Mouse (Mus musculus) induced T-regulatory cell, adult 2 months (primary cell): ENCODE results near the gene Olfr44.
A peak's percentile ranks its signal among the peaks of the same experiment; 100 is the strongest.

Experiments
- DNase-seq: peaks from one replicate; pipeline ENCODE4 v3.0.0-alpha.2; 2012; ENCODE audit warnings: low read depth

Olfr44 gene

DNA sequence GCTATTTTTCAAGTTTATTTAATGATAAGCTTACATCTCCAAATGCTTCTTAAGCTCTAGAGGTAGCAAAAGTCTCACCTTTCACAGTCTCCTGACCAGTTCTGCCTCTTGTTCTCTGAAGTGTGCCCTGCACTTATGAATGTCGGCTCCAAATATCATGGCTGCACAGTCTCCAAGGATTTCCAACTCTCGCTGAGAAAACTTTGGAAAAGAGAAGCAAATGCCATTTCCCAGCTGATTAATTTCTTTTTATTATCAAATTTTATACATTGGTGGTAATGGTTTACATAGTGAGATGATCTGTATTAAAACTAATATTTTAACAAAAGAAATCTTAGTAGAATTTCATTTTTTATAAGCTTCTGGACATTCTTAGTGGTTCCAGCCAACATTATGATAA lies at the start of gene Olfr44:
TSS of gene Olfr44 (minus strand) at position 101 of the 400 bp plus-strand sequence.
- no peak for DNase-seq

DNA sequence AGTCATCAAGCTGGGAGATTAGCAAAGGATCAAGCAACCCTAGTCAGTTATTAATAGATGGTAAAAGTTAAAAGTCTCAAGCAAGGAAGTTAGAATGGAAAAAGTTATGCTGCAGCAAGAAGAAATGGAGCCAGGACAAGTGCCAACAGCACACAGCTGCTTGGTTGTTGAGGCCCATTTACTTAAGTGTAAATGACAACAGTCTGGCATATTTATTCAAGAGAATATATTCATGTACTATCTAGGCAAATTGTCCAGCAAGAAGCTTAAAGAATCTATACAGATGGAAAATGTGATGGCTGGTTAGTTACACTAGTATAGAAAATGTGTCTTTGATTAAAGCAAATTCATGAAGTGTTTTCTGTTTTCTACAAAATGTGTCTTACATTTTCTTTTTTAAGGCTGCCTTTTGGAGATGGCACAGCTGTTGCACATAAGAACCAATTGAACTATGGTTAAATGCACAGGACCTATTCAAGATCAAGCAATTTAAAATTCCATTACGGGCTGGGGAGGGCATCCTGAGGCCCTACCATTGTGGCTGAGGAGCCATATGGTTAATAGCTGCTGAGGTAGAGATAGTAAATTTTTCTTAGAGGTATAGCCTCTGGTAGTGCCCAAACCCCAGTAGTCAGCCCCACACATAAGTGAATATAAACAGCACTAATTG lies 30.0 kb upstream of the Olfr44 start:
- DNase-seq, result no peak

DNA sequence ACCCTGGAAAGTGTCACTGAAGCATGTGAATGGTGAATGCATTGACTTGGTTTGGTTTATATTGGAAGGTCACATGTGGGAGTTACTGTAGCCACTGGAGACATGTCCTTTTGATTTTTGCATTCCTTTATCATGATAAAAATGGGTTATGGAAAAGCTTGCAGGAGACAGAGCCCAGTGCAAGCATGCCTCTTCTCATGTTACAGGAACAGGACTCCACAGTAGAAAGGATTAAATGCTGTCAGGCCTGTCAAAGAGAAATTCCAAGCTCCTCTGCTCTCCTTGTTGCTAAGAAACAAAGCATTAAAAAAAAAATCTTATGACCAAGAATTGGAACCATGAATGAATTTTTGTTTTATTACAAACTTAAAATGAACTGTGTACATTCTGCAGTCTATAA lies 24.8 kb upstream of the Olfr44 start:
- no peak for DNase-seq

DNA sequence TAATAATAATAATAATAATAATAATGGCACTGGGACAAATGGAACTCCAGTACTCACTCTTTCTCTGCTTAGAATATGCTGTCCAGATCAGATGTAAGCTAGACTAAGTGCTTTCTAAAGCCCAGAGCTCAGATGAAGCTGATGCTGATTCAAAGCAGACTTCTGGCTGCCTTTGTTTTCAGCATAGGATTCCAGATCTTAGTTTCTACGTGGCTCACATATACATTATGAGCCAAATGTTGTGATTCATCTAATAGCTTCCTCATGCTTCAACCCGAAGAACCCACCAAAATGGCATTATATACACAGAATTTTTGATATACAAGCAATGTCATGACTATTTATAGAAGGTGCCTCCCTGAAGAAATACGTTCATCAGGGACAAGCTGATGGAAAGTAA lies 21.7 kb upstream of the Olfr44 start, which contains the start of gene Olfr957:
TSS of gene Olfr957 (minus strand) at position 279 of the 400 bp plus-strand sequence.
- DNase-seq, result no peak

DNA sequence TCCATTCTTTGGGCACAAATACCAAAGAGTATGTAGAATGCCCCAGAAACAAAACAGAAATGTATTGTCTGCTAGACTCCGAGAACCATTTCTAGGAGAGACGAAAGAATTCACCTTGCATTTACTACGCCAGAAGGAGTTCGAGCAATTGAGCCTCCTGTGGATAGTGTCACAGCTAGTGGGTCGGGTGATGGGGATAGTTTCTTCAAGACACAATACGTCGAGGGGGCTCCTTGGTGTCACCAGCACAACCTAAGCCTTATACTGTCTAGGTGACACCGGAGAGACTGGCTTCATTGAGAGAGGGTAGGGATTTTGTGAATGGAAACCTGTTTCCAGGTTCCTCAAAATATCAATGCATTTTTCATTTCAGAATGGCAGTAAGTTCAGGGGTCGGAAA lies 15.6 kb upstream of the Olfr44 start:
- DNase-seq, result no peak

DNA sequence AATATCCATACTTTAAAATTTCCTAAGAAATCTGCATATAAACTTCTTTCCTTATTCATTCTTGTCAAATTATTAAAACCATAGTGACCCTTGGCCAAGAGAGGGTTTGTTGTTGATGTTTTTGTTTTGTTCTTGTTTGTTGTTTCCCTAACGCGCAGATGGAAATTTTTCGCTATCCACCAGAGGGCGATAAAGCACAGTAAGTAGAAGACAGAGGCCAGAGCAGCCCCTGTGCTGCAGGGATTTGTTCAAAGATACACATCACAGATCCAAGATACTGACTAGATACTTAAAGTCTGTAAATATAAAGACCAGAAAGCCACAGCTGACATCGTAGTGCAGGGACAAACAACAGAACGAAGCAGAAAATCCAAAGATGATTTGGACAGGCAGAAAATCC lies 15.2 kb upstream of the Olfr44 start:
- DNase-seq, result peak; percentile 1

DNA sequence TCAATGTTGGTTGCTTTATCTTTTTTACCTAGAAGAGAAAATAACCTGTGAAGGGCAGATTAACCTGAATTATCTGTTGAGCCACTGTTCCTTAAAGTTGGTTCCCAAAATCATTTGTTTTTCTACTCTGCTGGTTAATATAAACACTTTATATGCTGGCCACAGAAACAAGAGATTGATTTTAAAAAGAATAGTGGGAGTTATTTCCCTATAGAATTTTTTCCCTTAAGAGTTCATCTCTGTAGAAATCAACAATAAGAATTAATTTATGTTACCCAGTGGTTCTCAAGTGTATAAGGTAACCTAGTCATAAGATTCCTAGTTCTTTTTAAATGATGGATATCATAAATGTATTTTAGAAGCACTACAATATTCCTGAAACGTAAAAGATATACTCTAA lies 22.0 kb downstream of the Olfr44 start, which contains the start of gene Olfr955:
TSS of gene Olfr955 (minus strand) at position 101 of the 400 bp plus-strand sequence.
- DNase-seq, result no peak

DNA sequence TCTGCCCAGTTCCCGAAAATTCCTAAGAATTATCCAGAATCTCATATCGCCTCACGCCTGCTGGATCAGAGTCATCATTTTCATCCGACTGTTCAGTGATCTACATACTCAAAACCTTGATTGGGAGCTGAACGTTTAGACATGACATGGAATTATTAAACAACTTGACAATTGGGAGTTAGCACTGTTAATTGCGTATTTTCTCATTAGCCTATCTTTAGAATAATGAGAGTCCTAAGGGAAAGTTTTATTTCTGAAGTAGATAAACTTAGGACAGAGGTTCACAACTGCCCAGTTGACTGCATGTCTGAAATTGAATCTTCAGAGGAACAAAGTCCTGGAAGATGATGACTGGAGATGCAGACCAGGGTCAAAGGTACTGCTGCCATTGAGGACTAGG lies 37.4 kb downstream of the Olfr44 start, which contains the start of gene Olfr954:
TSS of gene Olfr954 (plus strand) at position 301 of the 400 bp plus-strand sequence.
- DNase-seq, result no peak
